Mouse (Mus musculus): ENCODE results near the gene Epx. TPM values are rescaled to one million over a fixed set of nuclear protein-coding genes. Genes with fewer than 3 reads are reported as not detected.
"Not testable (repeated sequence)": the region's sequence is repeated elsewhere in the genome, so short reads cannot be mapped to it uniquely, and the experiment has no call there.

Gene Epx
- polyA plus RNA-seq, 1 experiment from 2014 or later = 0.20 TPM

DNA sequence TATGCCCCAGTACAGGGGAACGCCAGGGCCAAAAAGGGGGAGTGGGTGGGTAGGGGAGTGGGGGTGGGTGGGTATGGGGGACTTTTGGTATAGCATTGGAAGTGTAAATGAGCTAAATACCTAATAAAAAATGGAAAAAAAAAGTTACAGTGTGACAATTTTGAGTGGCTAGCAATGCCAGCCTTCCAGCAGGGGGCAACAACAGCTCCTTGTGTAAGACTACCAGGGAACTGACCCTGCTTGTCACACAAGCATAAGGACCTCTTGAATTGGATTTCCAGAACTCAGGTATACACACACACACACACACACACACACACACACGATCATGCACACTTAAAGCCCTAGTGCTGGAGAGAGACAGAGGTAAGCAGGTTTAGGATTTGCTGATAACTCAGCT is 8.4 kb downstream of the Epx start:
- H3K36me3 ChIP-seq (replicated peaks) = peaks cover 13% of the 10 kb centered on the region
- H3K9me3 ChIP-seq; ATAC-seq (ENCODE audit: low FRiP score); H3K4me1 ChIP-seq; H3K27me3 ChIP-seq; H3K4me2 ChIP-seq; H3K9ac ChIP-seq; H3K27ac ChIP-seq; H3K4me3 ChIP-seq (replicated peaks): not testable (repeated sequence)
- WGBS = 86% methylated on average over 1 of the region's 2 CpGs

GRCm38 (mm10) chr11:87862805-87863204 is 12.5 kb downstream of the Epx start:
- H3K27me3 ChIP-seq = no peaks in the 10 kb centered on the region
- no peak overlapping the region for H3K27ac ChIP-seq
- peaks cover 36% of the 10 kb centered on the region for H3K36me3 ChIP-seq (replicated peaks)
- no peak for ATAC-seq (ENCODE audit: low FRiP score)
- no peak overlapping the region for H3K4me3 ChIP-seq (replicated peaks)
- H3K4me1 ChIP-seq = no peaks in the 10 kb centered on the region
- 95% methylated on average over 13 of the region's 13 CpGs for WGBS
- no peaks in the 10 kb centered on the region for H3K9me3 ChIP-seq
- H3K9ac ChIP-seq = no peak overlapping the region
- H3K4me2 ChIP-seq = no peak overlapping the region

DNA sequence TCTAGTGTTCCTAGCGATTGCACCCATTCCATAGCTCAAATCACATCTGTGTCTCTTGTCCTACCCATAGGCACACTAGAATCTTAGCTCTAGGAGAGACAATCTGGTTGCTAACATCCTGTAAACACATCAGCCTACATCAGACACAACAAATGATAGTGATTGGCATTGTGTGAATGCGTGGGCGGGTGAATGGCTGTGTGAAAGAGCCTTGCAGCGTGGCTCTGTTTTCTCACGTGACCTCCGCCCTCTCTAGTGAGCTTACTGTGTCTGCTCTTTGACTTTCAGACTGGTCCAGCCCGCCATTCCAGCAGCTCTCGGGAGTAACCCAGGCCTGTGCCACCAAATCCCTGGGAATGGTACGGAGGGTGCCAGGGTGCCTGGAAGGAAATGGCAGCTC is 14.9 kb downstream of the Epx start:
- WGBS = 82% methylated on average over 9 of the region's 9 CpGs
- no peak for ATAC-seq (ENCODE audit: low FRiP score)
- Histone ChIP-seq H3K9ac (no peak overlapping the region), H3K27ac (no peak overlapping the region), H3K9me3 (no peaks in the 10 kb centered on the region), H3K36me3 (replicated peaks) (peaks cover 50% of the 10 kb centered on the region), H3K4me2 (no peak overlapping the region), H3K4me1 (no peaks in the 10 kb centered on the region), H3K4me3 (replicated peaks) (no peak overlapping the region), H3K27me3 (no peaks in the 10 kb centered on the region)

- no peaks in the 10 kb centered on the region for H3K9me3 ChIP-seq
- H3K27ac ChIP-seq = no peak overlapping the region
- no peaks in the 10 kb centered on the region for H3K4me1 ChIP-seq
- 95% methylated on average over 11 of the region's 11 CpGs for WGBS
- ATAC-seq (ENCODE audit: low FRiP score) = no peak
- peaks cover 50% of the 10 kb centered on the region for H3K36me3 ChIP-seq (replicated peaks)
- no peak overlapping the region for H3K4me2 ChIP-seq
- no peaks in the 10 kb centered on the region for H3K27me3 ChIP-seq
- H3K9ac ChIP-seq = no peak overlapping the region
- no peak overlapping the region for H3K4me3 ChIP-seq (replicated peaks)
Observed at GRCm38 (mm10) chr11:87859273-87859672, 16.1 kb downstream of the Epx start.

GRCm38 (mm10) chr11:87854550-87854949 is 20.8 kb downstream of the Epx start:
- WGBS = 92% methylated on average over 7 of the region's 7 CpGs
- Histone ChIP-seq H3K4me2 (no peak overlapping the region), H3K27ac (no peak overlapping the region), H3K36me3 (replicated peaks) (peaks cover 23% of the 10 kb centered on the region), H3K27me3 (no peaks in the 10 kb centered on the region), H3K9ac (no peak overlapping the region), H3K4me1 (peaks cover 13% of the 10 kb centered on the region), H3K9me3 (no peaks in the 10 kb centered on the region), H3K4me3 (replicated peaks) (no peak overlapping the region)
- ATAC-seq (ENCODE audit: low FRiP score) = no peak

DNA sequence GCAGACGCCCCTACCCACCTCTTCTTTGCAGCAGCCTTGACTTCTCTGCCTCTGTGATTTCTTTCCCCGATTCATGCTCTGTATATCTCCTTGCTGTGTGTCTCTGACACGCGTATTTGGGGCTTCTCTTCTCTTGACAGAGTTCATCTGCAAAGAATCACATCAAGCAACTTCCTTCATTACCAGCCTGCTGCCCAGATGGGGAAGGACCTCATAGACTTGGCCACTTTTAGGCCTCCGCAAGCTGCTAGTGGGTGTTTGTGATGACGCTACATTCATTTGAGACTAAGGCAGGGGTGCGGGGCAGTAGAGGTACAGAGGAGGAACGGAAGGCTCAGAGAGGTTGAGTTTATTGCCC is 21.8 kb downstream of the Epx start:
- no peaks in the 10 kb centered on the region for H3K27me3 ChIP-seq
- H3K9me3 ChIP-seq = no peaks in the 10 kb centered on the region
- H3K9ac ChIP-seq = peak overlapping the region; percentile 63
- 37% methylated on average over 8 of the region's 8 CpGs for WGBS
- peak overlapping the region; percentile 52 for H3K4me3 ChIP-seq (replicated peaks)
- peak overlapping the region; percentile 80 for H3K4me2 ChIP-seq
- peaks cover 13% of the 10 kb centered on the region for H3K4me1 ChIP-seq
- peaks cover 21% of the 10 kb centered on the region for H3K36me3 ChIP-seq (replicated peaks)
- H3K27ac ChIP-seq = peak overlapping the region; percentile 73
- peak; percentile 67 for ATAC-seq (ENCODE audit: low FRiP score)

GRCm38 (mm10) chr11:87852690-87853596 is 22.4 kb downstream of the Epx start, which contains the start of gene Mks1:
Mks1 (plus strand) TSS chr11:87853215.
- H3K4me2 ChIP-seq = peak within 1 kb of the TSS; percentile 80
- H3K36me3 ChIP-seq (replicated peaks) = peaks cover 15% of the 10 kb centered on the region
- H3K9me3 ChIP-seq = no peaks in the 10 kb centered on the region
- ATAC-seq (ENCODE audit: low FRiP score) = peak; percentile 96
- 4% methylated on average over 40 of the region's 40 CpGs for WGBS
- H3K4me3 ChIP-seq (replicated peaks) = peak within 1 kb of the TSS; percentile 52
- H3K27me3 ChIP-seq = no peaks in the 10 kb centered on the region
- peak within 1 kb of the TSS; percentile 63 for H3K9ac ChIP-seq
- peaks cover 13% of the 10 kb centered on the region for H3K4me1 ChIP-seq
- H3K27ac ChIP-seq = peak within 1 kb of the TSS; percentile 73

- Histone ChIP-seq H3K27ac (no peak overlapping the region), H3K9me3 (no peaks in the 10 kb centered on the region), H3K9ac (no peak overlapping the region), H3K4me2 (no peak overlapping the region), H3K36me3 (replicated peaks) (no peaks in the 10 kb centered on the region), H3K4me3 (replicated peaks) (no peak overlapping the region), H3K4me1 (peaks cover 3% of the 10 kb centered on the region; the same call in 1 of the 2 replicates), H3K27me3 (peaks cover 2% of the 10 kb centered on the region; the same call in 1 of the 2 replicates)
- 0 out of 2 replicates have a peak, but pooled peaks have one; percentile 39 for ATAC-seq (ENCODE audit: low FRiP score)
- 66% methylated on average over 6 of the region's 6 CpGs for WGBS
Observed at GRCm38 (mm10) chr11:87847884-87848283, 27.5 kb downstream of the Epx start.

DNA sequence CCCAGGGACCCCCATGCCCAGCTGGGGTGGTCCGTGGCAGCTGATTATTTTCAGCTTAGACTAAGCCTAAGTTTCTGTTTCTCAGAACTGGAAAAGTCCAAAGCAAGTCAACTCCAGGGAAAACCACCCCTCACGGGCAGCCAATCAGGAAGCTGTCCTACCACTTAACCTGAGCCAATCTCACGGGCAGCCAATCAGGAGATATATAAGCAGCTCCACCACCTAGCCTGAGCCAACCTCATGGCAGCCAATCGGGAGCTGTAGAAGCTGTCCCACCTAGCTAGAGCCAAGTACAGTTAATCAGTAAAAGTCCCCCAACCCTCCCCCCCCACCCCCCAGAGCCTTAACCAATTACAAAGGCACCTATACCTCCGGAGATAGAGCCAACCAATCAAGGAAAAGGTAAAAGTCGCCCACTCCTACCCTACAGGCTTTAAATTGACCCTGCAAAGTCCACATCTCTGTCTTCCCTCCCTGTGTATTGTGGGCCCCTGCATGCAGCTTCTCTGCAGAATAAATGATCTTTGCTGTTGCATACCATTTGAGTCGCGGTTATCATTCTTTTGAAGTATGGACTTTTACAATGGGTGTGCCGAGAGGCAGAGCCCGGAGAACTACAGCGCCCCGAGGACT is 28.3 kb downstream of the Epx start:
- Histone ChIP-seq H3K4me3 (replicated peaks) (no peak overlapping the region), H3K27ac (no peak overlapping the region), H3K4me1 (no peaks in the 10 kb centered on the region), H3K9ac (no peak overlapping the region), H3K4me2 (no peak overlapping the region), H3K36me3 (replicated peaks) (no peaks in the 10 kb centered on the region), H3K27me3 (peaks cover 2% of the 10 kb centered on the region; the same call in 1 of the 2 replicates), H3K9me3 (no peaks in the 10 kb centered on the region)
- 89% methylated on average over 12 of the region's 12 CpGs for WGBS
- ATAC-seq (ENCODE audit: low FRiP score) = no peak

GRCm38 (mm10) chr11:87841436-87841835 is 33.9 kb downstream of the Epx start:
- Histone ChIP-seq H3K4me1 (no peaks in the 10 kb centered on the region), H3K36me3 (replicated peaks) (no peaks in the 10 kb centered on the region), H3K4me3 (replicated peaks) (no peak overlapping the region), H3K9ac (no peak overlapping the region), H3K27ac (no peak overlapping the region), H3K9me3 (no peaks in the 10 kb centered on the region), H3K4me2 (no peak overlapping the region), H3K27me3 (peaks cover 6% of the 10 kb centered on the region; the same call in 1 of the 2 replicates)
- 93% methylated on average over 3 of the region's 3 CpGs for WGBS
- no peak for ATAC-seq (ENCODE audit: low FRiP score)

DNA sequence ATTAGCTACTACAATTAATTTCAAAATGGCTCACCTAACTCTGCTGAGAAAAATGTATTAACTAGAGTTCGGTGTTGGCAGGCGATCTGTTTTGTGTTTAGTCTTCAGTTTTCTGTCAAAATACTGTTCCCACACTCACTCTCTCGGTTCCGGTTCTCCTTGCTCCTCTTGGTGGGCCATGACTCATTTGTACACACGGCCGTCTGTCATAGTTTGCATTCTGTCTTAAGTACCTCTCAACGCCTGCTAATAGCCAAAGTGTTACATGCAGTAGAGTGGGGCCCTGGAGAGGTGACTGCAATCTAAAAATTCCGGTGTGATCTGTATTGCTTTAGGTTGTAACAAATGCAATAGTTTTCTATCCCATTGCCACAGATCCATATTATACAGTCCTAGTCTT is 34.7 kb downstream of the Epx start:
- no peak overlapping the region for H3K27ac ChIP-seq
- WGBS = 83% methylated on average over 8 of the region's 8 CpGs
- ATAC-seq (ENCODE audit: low FRiP score) = no peak

GRCm38 (mm10) chr11:87828239-87828900 is 47.0 kb downstream of the Epx start, which contains the start of gene Lpo:
Lpo (minus strand) TSS chr11:87828289.
- H3K27ac ChIP-seq = no peak within 1 kb of the TSS
- peaks cover 11% of the 10 kb centered on the region for H3K4me1 ChIP-seq
- H3K4me2 ChIP-seq = no peak within 1 kb of the TSS
- H3K9me3 ChIP-seq = no peaks in the 10 kb centered on the region
- ATAC-seq (ENCODE audit: low FRiP score) = no peak
- no peak within 1 kb of the TSS for H3K4me3 ChIP-seq (replicated peaks)
- 28% methylated on average over 10 of the region's 10 CpGs for WGBS
- peaks cover 3% of the 10 kb centered on the region; the same call in 1 of the 2 replicates for H3K27me3 ChIP-seq
- no peaks in the 10 kb centered on the region for H3K36me3 ChIP-seq (replicated peaks)
- no peak within 1 kb of the TSS for H3K9ac ChIP-seq

More for the DNA sequence above, 34.7 kb downstream of the Epx start:
- no peaks in the 10 kb centered on the region for H3K9me3 ChIP-seq
- H3K36me3 ChIP-seq (replicated peaks) = no peaks in the 10 kb centered on the region
- peaks cover 6% of the 10 kb centered on the region; the same call in 1 of the 2 replicates for H3K27me3 ChIP-seq
- no peak overlapping the region for H3K4me2 ChIP-seq
- no peak overlapping the region for H3K4me3 ChIP-seq (replicated peaks)
- H3K4me1 ChIP-seq = no peaks in the 10 kb centered on the region
- no peak overlapping the region for H3K9ac ChIP-seq

Measured in forebrain, embryonic 12.5 days (tissue).